14 mouse cellular contexts compared by ENCODE assay signal in genomic region chr1:53473699-53474098, GRCm38 (mm10).
"Had no signal": no experiment of that assay in that cellular context is flagged by ENCODE, and none has a peak within 500 bp of the region (broad histone marks: within the 10 kb centered on the region; RNA-seq: fewer than 3 reads in every experiment).

No protein-coding gene starts in this region.

- H3K36me3 ChIP-seq: limb, embryonic 12.5 days; limb, embryonic 15.5 days; liver, embryonic 13.5 days; lung, embryonic 15.5 days; midbrain, embryonic 13.5 days had no signal

- H3K27ac ChIP-seq: limb, embryonic 12.5 days; limb, embryonic 15.5 days; liver, embryonic 13.5 days; lung, embryonic 15.5 days; macrophage; midbrain, embryonic 13.5 days; stomach, postnatal 0 days had no signal

- ATAC-seq: midbrain, embryonic 13.5 days had no signal

- H3K9me3 ChIP-seq: limb, embryonic 15.5 days; liver, embryonic 13.5 days; lung, embryonic 15.5 days; midbrain, embryonic 13.5 days had no signal

- H3K4me2 ChIP-seq: limb, embryonic 12.5 days; limb, embryonic 15.5 days; liver, embryonic 13.5 days; lung, embryonic 15.5 days; midbrain, embryonic 13.5 days had no signal

- H3K9ac ChIP-seq: limb, embryonic 12.5 days; limb, embryonic 15.5 days; liver, embryonic 13.5 days; lung, embryonic 15.5 days; midbrain, embryonic 13.5 days had no signal

- H3K4me1 ChIP-seq: limb, embryonic 12.5 days; limb, embryonic 15.5 days; liver, embryonic 13.5 days; lung, embryonic 15.5 days; midbrain, embryonic 13.5 days had no signal

- DNase-seq: kidney, adult 9 months; kidney, postnatal 14 days; kidney, postnatal 4 days; left cerebral cortex, postnatal 4 days; liver, embryonic 13.5 days; thymus, adult 2 months; thymus, postnatal 14 days; thymus, postnatal 4 days had no signal

- H3K4me3 ChIP-seq: limb, embryonic 12.5 days; limb, embryonic 15.5 days; liver, embryonic 13.5 days; lung, embryonic 15.5 days; midbrain, embryonic 13.5 days had no signal

- H3K27me3 ChIP-seq: limb, embryonic 12.5 days; limb, embryonic 15.5 days; liver, embryonic 13.5 days; lung, embryonic 15.5 days; midbrain, embryonic 13.5 days had no signal
